Mouse (Mus musculus) erythroblast, adult 5-6 weeks (primary cell): ENCODE data around the gene Wdr4. TPM values are rescaled to one million over a fixed set of nuclear protein-coding genes. Genes with fewer than 3 reads are reported as not detected.
"Not testable (repeated sequence)": the region's sequence is repeated elsewhere in the genome, so short reads cannot be mapped to it uniquely, and the experiment has no call there.

Source experiments
- ATAC-seq: replicated peaks from 2 replicates; pipeline ENCODE4 v1.8.0; 2016; ENCODE audit warnings: moderate number of reproducible peaks, mild to moderate bottlenecking, moderate TSS enrichment, inconsistent platforms; ENCODE audit not compliant: poor library complexity, low FRiP score, severe bottlenecking
- total RNA-seq, 2 experiments: library from RNA; stranded (forward) in 1 of 2; stranded (reverse) in 1 of 2; fragments of 150-400 nt in 1 of 2; fragments of 200-764, 138-1000 nt in 1 of 2; gene quantifications; 2 replicates each; pipeline versions ENCODE4 v1.2.3 to v1.2.4; 2015 to 2017; ENCODE audit warnings: low replicate concordance in 2 of 2

Gene Wdr4
- total RNA-seq, 2 experiments from 2014 or later, result 1.9 to 4.3 TPM

- ATAC-seq, result no peak
Observed at GRCm38 (mm10) chr17:31540101-31540500, 20.3 kb upstream of the Wdr4 start.

- no peak for ATAC-seq
Observed at GRCm38 (mm10) chr17:31535871-31536629, 16.3 kb upstream of the Wdr4 start.

- ATAC-seq, result no peak
Observed at GRCm38 (mm10) chr17:31535358-31535757, 15.6 kb upstream of the Wdr4 start.

- ATAC-seq, result not testable (repeated sequence)
Observed at GRCm38 (mm10) chr17:31532331-31532730, 12.6 kb upstream of the Wdr4 start.

GRCm38 (mm10) chr17:31531441-31532158 is 11.8 kb upstream of the Wdr4 start:
- no peak for ATAC-seq

- ATAC-seq, result no peak
Observed at GRCm38 (mm10) chr17:31529314-31529713, 9.5 kb upstream of the Wdr4 start.

GRCm38 (mm10) chr17:31525816-31526215 is 6.0 kb upstream of the Wdr4 start:
- ATAC-seq, result no peak

GRCm38 (mm10) chr17:31525114-31525513 is 5.3 kb upstream of the Wdr4 start:
- ATAC-seq, result no peak

GRCm38 (mm10) chr17:31521948-31522347 is 2.2 kb upstream of the Wdr4 start:
- no peak for ATAC-seq

- ATAC-seq, result no peak
Observed at GRCm38 (mm10) chr17:31520895-31521294, 1.1 kb upstream of the Wdr4 start.

- ATAC-seq, result peak; percentile 62
Observed at GRCm38 (mm10) chr17:31519344-31519945, 335 bp downstream of the Wdr4 start.

GRCm38 (mm10) chr17:31514696-31515095 is 5.1 kb downstream of the Wdr4 start:
- ATAC-seq, result no peak

- peak; percentile 38; the same call in 1 of the 2 replicates for ATAC-seq
Observed at GRCm38 (mm10) chr17:31512593-31512992, 7.2 kb downstream of the Wdr4 start.

GRCm38 (mm10) chr17:31511792-31512495 is 7.8 kb downstream of the Wdr4 start:
- ATAC-seq, result peak; percentile 97

GRCm38 (mm10) chr17:31510944-31511343 is 8.8 kb downstream of the Wdr4 start:
- no peak for ATAC-seq

GRCm38 (mm10) chr17:31506282-31506681 is 13.5 kb downstream of the Wdr4 start:
- ATAC-seq, result no peak

GRCm38 (mm10) chr17:31505013-31505412 is 14.8 kb downstream of the Wdr4 start:
- ATAC-seq, result no peak

GRCm38 (mm10) chr17:31503936-31504335 is 15.8 kb downstream of the Wdr4 start:
- no peak for ATAC-seq

- ATAC-seq, result no peak
Observed at GRCm38 (mm10) chr17:31503337-31503736, 16.4 kb downstream of the Wdr4 start.

GRCm38 (mm10) chr17:31502261-31502927 is 17.4 kb downstream of the Wdr4 start:
- ATAC-seq, result peak; percentile 64
